Mouse (Mus musculus) intestine, embryonic 15.5 days (tissue): ENCODE measurements around the gene Sumo3. TPM values are rescaled to one million over a fixed set of nuclear protein-coding genes. Genes with fewer than 3 reads are reported as not detected.
A peak's percentile ranks its signal among the peaks of the same experiment; 100 is the strongest.

Experiments
- ATAC-seq: fragments of 200-750 bp; cut with Nextera tagmentation; 2 replicates; pipeline ENCODE4 v1.8.0; 2017; ENCODE audit warnings: moderate TSS enrichment, moderate library complexity
- H3K27ac ChIP-seq: fragments of 300-500 bp; sonication (generic); 2 replicates; pipeline ENCODE4 v1.5.1; 2015; ENCODE audit warnings: mild to moderate bottlenecking, inconsistent platforms
- H3K27me3 ChIP-seq: fragments of 300-500 bp; sonication (generic); replicated peaks from 2 replicates; pipeline ENCODE4 v1.6.1; 2015; ENCODE audit warnings: inconsistent platforms
- H3K36me3 ChIP-seq: fragments of 300-500 bp; sonication (generic); 2 replicates; pipeline ENCODE4 v1.6.1; 2015; ENCODE audit warnings: inconsistent platforms
- H3K4me1 ChIP-seq: fragments of 300-500 bp; sonication (generic); replicated peaks from 2 replicates; pipeline ENCODE4 v1.6.1; 2015; ENCODE audit warnings: inconsistent platforms
- H3K4me2 ChIP-seq: fragments of 300-500 bp; sonication (generic); replicated peaks from 2 replicates; pipeline ENCODE4 v1.6.1; 2015; ENCODE audit warnings: mild to moderate bottlenecking, inconsistent platforms
- H3K4me3 ChIP-seq: fragments of 300-500 bp; sonication (generic); replicated peaks from 2 replicates; pipeline ENCODE4 v1.5.1; 2015; ENCODE audit warnings: inconsistent platforms
- H3K9ac ChIP-seq: fragments of 300-500 bp; sonication (generic); 2 replicates; pipeline ENCODE4 v1.6.1; 2015; ENCODE audit warnings: inconsistent platforms
- H3K9me3 ChIP-seq: fragments of 300-500 bp; sonication (generic); 2 replicates; pipeline ENCODE4 v1.6.1; 2016; ENCODE audit warnings: inconsistent platforms
- WGBS: fragments of 180-500 bp; shearing (Covaris S2); methylation state at CpG from one replicate; pipeline ENCODE4 v1.1.7; 2015; 5-methylcytosine and 5-hydroxymethylcytosine counted together
- polyA plus RNA-seq: library from polyadenylated mRNA; unstranded; fragments of >200 nt; fragmentation: Nextera tagmentation; extraction: Ambion mirVana; gene quantifications from 2 replicates; pipeline ENCODE4 v1.2.1, GENCODE M21; 2015

Gene Sumo3
- polyA plus RNA-seq, 1 experiment from 2014 or later, result 345 TPM

DNA sequence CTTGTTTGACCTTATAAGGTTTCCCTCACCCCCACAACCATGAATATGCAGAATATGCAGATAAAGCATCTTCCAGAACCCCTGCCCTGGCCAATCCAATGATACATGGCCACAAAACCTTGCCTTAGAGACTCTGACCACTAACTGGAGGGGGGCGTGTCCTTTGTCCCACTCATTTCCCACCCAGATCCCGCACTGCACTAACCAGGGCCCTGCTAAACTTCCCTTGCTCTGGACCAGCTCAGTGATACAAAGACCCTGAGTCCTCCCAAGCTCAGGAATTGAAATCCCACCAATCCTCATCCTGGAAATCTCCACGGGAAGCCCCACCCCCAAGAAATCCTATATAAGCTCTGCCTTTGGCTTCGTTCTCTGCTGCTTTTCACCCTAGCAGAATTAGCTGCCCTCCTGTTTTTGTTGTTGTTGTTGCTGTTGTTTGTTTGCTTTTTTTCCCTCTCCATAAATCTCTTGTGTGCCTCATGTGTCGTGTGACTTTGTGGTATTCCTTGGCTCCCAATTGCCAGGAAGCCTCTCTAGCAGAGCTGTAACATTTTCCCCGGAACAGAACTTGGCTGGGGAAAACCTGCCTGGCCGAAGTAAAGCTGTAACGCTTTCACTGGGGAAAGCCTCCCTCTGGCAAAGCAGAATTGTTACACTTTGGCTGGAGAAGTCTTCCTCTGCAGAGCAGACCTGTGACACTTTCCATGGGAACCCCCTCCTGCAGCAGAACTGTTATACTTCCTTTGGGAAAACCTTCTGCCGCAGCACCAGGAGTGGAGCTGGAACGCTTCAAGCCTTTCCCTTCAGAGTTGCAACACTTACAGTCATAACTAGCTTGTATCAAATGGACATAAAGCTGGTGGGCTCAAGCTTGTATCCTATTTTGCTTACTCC is 25.6 kb upstream of the Sumo3 start:
- H3K4me2 ChIP-seq, result no peak overlapping the region
- WGBS, result 49% methylated on average over 10 of the region's 10 CpGs
- H3K27ac ChIP-seq, result 0 out of 2 replicates have a peak overlapping the region, but pooled peaks have one; percentile 37

DNA sequence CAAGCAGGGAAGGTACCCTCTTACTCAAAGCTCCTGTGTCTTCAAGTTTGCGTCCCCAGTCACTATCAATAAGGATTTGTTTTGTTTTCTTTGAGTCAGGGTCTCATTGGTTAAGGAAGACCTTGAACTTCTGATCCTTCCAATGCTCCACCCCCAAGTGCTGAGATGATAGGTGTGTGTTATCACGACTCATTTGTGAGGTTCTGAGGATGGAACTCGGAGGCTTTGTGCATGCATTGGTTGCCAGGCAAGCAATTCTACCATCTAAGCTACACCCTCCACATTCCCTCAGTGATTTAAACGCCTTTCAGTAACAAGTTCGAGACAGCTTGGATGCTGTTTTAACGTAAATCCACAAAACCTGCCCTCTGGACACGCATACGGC is 24.9 kb upstream of the Sumo3 start:
- Histone ChIP-seq H3K27ac (peak overlapping the region; percentile 61), H3K4me1 (peaks cover 20% of the 10 kb centered on the region), H3K27me3 (no peaks in the 10 kb centered on the region), H3K4me2 (peak overlapping the region; percentile 78), H3K4me3 (peak overlapping the region; percentile 93), H3K36me3 (no peaks in the 10 kb centered on the region), H3K9ac (peak overlapping the region; percentile 51; the same call in 1 of the 2 replicates), H3K9me3 (no peaks in the 10 kb centered on the region)
- peak; percentile 14 for ATAC-seq
- 5% methylated on average over 8 of the region's 8 CpGs for WGBS

More for the DNA sequence above, 25.6 kb upstream of the Sumo3 start:
- H3K4me3 ChIP-seq, result no peak overlapping the region
- no peaks in the 10 kb centered on the region for H3K36me3 ChIP-seq
- H3K27me3 ChIP-seq, result no peaks in the 10 kb centered on the region
- no peaks in the 10 kb centered on the region for H3K9me3 ChIP-seq
- no peak for ATAC-seq
- H3K9ac ChIP-seq, result no peak overlapping the region
- H3K4me1 ChIP-seq, result peaks cover 14% of the 10 kb centered on the region; the same call in 1 of the 2 replicates

DNA sequence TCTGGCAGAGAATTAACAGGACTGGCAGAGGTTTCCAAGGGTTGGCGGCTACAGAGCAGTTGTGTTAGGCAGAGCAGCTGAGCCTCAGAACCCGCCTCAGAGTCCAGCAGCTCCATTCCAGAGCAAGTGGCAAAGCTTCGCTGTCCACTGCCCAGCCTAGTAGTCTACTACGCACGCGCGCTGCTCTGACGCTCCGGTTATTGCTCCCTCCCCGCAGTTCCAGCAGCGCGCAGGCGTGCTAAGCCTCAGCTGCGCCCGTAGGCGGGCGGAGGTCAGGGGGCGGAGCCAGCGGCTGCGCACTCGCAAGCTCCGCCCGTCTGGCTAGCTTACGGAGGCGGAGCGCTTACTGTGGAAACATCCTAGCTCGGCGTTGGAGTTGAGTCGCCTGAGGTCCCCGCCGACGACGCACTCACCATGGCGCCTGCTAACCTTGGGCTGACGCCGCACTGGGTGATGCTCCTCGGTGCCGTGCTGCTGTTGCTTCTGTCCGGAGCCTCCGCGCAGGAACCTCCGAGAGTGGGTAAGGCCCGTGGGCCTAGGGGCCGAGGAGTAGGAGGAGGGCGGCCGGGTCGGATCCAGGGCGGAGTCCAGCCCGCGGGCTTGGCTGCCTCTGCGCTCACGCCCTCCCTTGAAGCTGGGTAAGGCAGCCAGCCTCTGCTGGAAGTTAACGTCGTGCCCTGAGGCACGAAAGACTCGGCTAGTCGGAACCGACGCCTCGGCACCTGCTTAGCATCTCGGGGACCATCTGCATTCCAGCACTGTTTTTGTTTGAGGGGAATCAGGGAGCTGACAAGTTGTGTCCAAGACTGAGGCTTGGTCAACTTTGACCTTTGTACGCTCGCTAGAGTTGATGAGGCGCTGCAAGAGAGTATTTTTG is 24.3 kb upstream of the Sumo3 start, which contains the start of gene Pttg1ip:
Pttg1ip (plus strand) TSS at position 313 of the 877 bp plus-strand sequence.
- H3K27ac ChIP-seq, result peak within 1 kb of the TSS; percentile 96
- H3K4me3 ChIP-seq, result peak within 1 kb of the TSS; percentile 93
- H3K4me1 ChIP-seq, result peaks cover 24% of the 10 kb centered on the region
- no peaks in the 10 kb centered on the region for H3K9me3 ChIP-seq
- no peaks in the 10 kb centered on the region for H3K27me3 ChIP-seq
- peak; percentile 97 for ATAC-seq
- no peaks in the 10 kb centered on the region for H3K36me3 ChIP-seq
- WGBS, result under 1% methylated on average over 64 of the region's 64 CpGs
- H3K9ac ChIP-seq, result peak within 1 kb of the TSS; percentile 95
- H3K4me2 ChIP-seq, result peak within 1 kb of the TSS; percentile 78

DNA sequence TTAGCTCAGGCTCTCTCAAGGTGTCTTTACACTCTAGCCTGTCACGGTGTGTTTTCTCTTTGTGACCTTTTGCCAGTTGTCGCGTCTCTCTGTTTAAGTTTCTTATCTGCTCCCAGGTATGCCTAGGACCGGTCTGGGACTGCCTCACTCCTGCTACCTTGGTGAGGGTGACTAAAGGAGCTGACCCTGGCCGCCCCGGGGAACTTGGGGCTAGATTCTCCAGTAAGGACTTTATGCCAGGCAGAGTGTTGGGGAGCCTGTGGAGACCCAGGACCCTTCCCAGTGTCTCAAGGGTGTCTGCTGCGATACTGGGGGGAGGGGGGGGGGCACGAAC is 23.6 kb upstream of the Sumo3 start:
- peak overlapping the region; percentile 93 for H3K4me3 ChIP-seq
- peak overlapping the region; percentile 95 for H3K9ac ChIP-seq
- peak overlapping the region; percentile 96 for H3K27ac ChIP-seq
- H3K36me3 ChIP-seq, result no peaks in the 10 kb centered on the region
- peak; percentile 39 for ATAC-seq
- peaks cover 30% of the 10 kb centered on the region for H3K4me1 ChIP-seq
- no peaks in the 10 kb centered on the region for H3K27me3 ChIP-seq
- WGBS, result 7% methylated on average over 8 of the region's 8 CpGs
- H3K4me2 ChIP-seq, result peak overlapping the region; percentile 78
- no peaks in the 10 kb centered on the region for H3K9me3 ChIP-seq

DNA sequence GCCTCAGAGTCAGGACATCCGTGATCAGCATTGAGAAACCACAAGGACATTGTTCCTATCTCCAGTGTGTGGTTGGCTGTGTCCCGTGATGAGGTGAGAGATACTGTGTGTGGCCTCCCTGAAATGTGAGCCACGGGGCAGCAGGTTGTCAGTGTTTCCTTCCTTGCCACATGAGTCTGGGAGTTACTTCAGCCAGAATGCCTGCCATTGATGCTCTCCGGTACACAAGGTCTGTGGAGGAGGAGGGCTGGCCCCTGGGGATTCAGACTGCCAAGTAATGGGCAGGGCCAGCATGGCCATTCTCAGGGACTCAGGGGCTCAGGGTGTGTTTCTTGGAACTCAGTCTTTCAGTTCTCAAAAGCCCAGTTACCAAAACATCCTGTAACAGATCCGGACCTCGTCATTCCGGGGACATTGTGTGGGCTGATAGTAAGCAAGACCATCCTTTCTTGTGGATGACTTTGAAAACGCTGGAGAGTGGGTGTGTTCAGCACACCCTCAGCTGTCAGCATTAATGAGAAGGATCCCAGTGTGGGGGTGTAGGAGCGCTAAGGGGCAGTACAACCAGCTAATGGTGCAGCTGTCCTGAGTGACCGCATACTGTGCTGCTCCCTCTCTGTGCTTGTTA is 22.0 kb upstream of the Sumo3 start:
- Histone ChIP-seq H3K4me3 (no peak overlapping the region), H3K36me3 (no peaks in the 10 kb centered on the region), H3K27ac (no peak overlapping the region), H3K4me1 (peaks cover 39% of the 10 kb centered on the region), H3K9me3 (no peaks in the 10 kb centered on the region), H3K9ac (no peak overlapping the region), H3K4me2 (0 out of 2 replicates have a peak overlapping the region, but pooled peaks have one; percentile 1), H3K27me3 (no peaks in the 10 kb centered on the region)
- 73% methylated on average over 10 of the region's 10 CpGs for WGBS
- ATAC-seq, result no peak

DNA sequence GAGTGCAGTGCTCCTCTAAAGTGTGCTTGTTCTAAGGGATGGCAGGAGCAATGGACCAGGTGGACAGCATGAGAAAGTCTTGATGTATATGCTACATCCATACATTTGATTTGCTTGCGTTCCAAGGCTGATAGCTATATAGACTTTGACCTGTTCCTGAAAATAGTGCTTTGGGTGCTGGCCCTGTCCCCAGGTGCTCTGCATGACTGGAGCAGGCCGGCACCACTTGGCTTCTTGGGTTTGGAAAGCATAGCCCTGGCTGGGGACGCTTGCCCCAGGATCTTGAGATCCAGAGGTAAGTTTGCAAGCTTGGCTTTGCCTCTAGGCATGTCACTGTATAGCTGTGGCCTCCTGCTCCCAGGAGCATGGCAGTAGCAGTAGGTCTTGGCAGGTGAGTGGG is 19.3 kb upstream of the Sumo3 start:
- Histone ChIP-seq H3K4me2 (peak overlapping the region; percentile 26; the same call in 1 of the 2 replicates), H3K36me3 (peaks cover 7% of the 10 kb centered on the region), H3K4me3 (no peak overlapping the region), H3K27me3 (no peaks in the 10 kb centered on the region), H3K27ac (0 out of 2 replicates have a peak overlapping the region, but pooled peaks have one; percentile 27), H3K9ac (no peak overlapping the region), H3K4me1 (peaks cover 52% of the 10 kb centered on the region), H3K9me3 (no peaks in the 10 kb centered on the region)
- WGBS, result 88% methylated on average over 3 of the region's 3 CpGs
- no peak for ATAC-seq

DNA sequence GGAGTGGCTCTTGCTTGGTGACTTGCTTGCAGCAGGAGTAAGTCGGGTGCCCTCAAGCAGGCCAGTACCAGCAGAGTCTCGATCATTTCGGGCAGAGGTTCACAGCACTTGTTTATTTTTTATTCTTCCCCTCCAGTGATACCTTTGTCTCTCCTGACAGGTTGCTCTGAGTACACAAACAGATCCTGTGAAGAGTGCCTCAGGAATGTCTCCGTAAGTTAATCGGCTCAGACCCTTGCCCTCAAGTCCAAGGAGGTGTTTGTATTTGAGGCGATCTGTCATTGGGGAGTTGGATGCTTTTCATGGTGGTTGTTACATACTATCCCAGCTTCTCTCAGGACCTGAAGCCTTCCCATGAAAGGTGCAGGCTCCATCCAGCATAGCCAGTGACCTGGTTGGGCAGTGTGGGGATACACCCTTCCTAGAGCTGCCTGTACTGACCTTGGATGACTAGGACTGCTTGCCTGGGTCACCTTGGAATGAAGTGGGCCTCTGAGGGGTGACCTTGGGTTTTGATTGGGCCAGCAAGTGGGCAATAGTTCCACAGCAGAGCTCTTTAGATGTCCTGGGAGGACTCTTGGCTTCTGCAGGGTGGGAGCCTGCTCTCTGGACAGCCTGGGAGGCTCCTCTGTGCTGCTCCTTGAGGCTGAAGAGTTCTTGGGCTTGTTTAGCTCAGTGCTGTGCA is 18.7 kb upstream of the Sumo3 start:
- WGBS, result 72% methylated on average over 6 of the region's 6 CpGs
- peaks cover 11% of the 10 kb centered on the region for H3K36me3 ChIP-seq
- 0 out of 2 replicates have a peak overlapping the region, but pooled peaks have one; percentile 27 for H3K27ac ChIP-seq
- no peak for ATAC-seq
- no peaks in the 10 kb centered on the region for H3K9me3 ChIP-seq
- H3K4me3 ChIP-seq, result no peak overlapping the region
- no peak overlapping the region for H3K9ac ChIP-seq
- H3K4me2 ChIP-seq, result peak overlapping the region; percentile 26; the same call in 1 of the 2 replicates
- H3K27me3 ChIP-seq, result no peaks in the 10 kb centered on the region
- peaks cover 51% of the 10 kb centered on the region for H3K4me1 ChIP-seq

DNA sequence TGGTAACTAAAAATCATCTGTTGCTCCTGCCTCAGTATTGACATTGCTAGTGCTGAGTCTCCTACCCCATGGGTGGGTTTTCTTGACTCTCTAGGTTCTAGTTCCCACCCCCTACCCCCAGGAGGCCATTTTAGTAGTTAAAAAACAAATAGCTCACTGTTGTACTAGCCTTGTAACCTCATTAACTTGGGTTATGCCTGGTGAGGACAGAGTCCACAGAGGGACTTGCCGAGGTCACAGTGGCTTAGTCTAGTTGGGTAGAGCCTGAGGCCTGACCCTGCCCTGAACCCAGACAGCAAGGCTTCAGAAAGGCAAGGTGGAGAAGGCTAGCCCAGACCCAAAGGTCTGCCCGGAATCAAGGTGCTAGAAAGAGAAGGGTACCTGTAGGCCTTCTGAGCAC is 17.9 kb upstream of the Sumo3 start:
- no peak overlapping the region for H3K27ac ChIP-seq
- H3K9me3 ChIP-seq, result no peaks in the 10 kb centered on the region
- 89% methylated on average over 2 of the region's 2 CpGs for WGBS
- H3K4me1 ChIP-seq, result peaks cover 43% of the 10 kb centered on the region
- no peaks in the 10 kb centered on the region for H3K27me3 ChIP-seq
- no peak for ATAC-seq
- H3K4me2 ChIP-seq, result no peak overlapping the region
- H3K9ac ChIP-seq, result no peak overlapping the region
- peaks cover 17% of the 10 kb centered on the region for H3K36me3 ChIP-seq
- no peak overlapping the region for H3K4me3 ChIP-seq

DNA sequence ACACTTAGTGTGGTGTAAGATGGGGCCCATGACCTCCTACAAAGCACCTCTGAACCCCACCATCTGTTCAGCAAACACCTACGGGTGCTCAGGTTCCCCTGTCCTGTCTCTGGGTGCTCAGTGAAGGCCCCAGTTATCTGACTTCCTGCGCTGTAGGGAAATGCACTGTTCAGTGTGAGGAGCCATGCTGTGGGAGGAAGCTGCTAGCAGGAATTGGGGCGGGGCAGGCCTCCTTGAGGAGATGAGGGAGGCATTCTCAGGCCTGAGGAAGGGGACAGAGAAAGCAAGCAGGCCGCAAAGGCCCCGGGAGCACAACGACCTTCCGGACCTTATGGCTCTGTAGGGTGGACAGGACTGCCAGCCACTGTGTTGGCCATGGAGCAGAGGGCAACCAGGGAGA is 16.8 kb upstream of the Sumo3 start:
- Histone ChIP-seq H3K9me3 (no peaks in the 10 kb centered on the region), H3K27ac (no peak overlapping the region), H3K36me3 (peaks cover 28% of the 10 kb centered on the region), H3K4me1 (peaks cover 38% of the 10 kb centered on the region), H3K4me3 (no peak overlapping the region), H3K9ac (no peak overlapping the region), H3K4me2 (no peak overlapping the region; the same call in 1 of the 2 replicates), H3K27me3 (no peaks in the 10 kb centered on the region)
- ATAC-seq, result no peak
- 81% methylated on average over 7 of the region's 7 CpGs for WGBS

DNA sequence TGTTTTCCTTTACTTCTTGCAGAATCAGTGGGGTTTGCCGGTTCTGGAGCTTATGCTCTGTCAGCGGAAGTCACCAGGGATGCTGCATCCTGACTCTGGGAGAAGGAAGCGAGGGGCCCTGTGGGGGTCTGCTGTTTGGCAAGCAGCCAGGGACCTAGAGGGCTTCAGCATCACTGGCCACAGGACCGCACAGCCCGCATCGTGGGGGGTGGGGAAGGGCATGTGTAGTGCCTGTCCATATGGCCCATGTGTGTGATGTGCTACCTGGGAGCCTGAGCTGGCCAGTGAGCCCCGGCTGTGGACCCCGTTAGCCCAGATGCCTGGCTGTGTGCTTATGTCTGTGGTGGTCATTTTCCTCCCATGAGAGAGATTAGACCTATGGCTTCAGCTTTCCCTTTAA is 16.1 kb upstream of the Sumo3 start:
- H3K4me1 ChIP-seq, result peaks cover 38% of the 10 kb centered on the region
- peaks cover 31% of the 10 kb centered on the region for H3K36me3 ChIP-seq
- H3K4me3 ChIP-seq, result no peak overlapping the region
- H3K9me3 ChIP-seq, result no peaks in the 10 kb centered on the region
- H3K4me2 ChIP-seq, result no peak overlapping the region; the same call in 1 of the 2 replicates
- ATAC-seq, result no peak
- no peak overlapping the region for H3K9ac ChIP-seq
- WGBS, result 60% methylated on average over 8 of the region's 8 CpGs
- H3K27me3 ChIP-seq, result no peaks in the 10 kb centered on the region
- H3K27ac ChIP-seq, result no peak overlapping the region

DNA sequence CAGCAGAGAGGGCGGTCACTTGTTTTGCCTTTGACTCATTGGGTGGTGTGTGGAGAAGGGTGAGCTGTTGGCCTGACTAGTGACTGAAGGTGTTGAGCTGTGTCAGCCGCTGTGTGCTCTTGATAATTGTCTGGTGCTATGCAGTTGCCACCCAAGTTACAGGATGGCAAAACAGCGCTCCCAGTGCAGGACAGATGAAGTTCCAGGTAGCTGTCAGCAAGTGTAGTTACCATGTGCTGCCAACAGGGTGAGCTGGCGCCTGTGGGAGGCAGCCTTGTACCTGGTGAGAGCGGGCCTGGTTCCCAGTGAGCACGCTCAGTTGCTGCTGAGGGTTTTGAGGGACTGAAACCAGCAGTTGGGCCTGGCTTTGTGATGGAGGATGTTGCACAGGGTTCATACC is 15.1 kb upstream of the Sumo3 start:
- H3K9me3 ChIP-seq, result no peaks in the 10 kb centered on the region
- H3K4me2 ChIP-seq, result no peak overlapping the region
- H3K36me3 ChIP-seq, result peaks cover 39% of the 10 kb centered on the region
- peak; percentile 65 for ATAC-seq
- no peak overlapping the region for H3K4me3 ChIP-seq
- no peak overlapping the region for H3K9ac ChIP-seq
- no peak overlapping the region; the same call in 1 of the 2 replicates for H3K27ac ChIP-seq
- peaks cover 34% of the 10 kb centered on the region for H3K4me1 ChIP-seq
- H3K27me3 ChIP-seq, result no peaks in the 10 kb centered on the region
- WGBS, result 45% methylated on average over 6 of the region's 6 CpGs
